Mouse (Mus musculus) midbrain, postnatal 0 days (tissue): Measurements from ENCODE around the gene Acsl4. TPM values are rescaled to one million over a fixed set of nuclear protein-coding genes. Genes with fewer than 3 reads are reported as not detected.

ENCODE experiments used
- ATAC-seq: fragments of 200-750 bp; cut with Nextera tagmentation; 2 replicates; pipeline ENCODE4 v1.8.0; 2017; ENCODE audit warnings: moderate number of reproducible peaks, mild to moderate bottlenecking, moderate TSS enrichment, moderate library complexity; ENCODE audit not compliant: low FRiP score
- DNase-seq: peaks from one replicate; pipeline ENCODE4 v3.0.0-alpha.2; 2015; ENCODE audit warnings: low spot score
- H3K27ac ChIP-seq: fragments of 300-500 bp; sonication (generic); 2 replicates; pipeline ENCODE4 v1.5.1; 2014; ENCODE audit warnings: low read depth, mild to moderate bottlenecking, low read length, mixed read lengths
- H3K27me3 ChIP-seq: fragments of 300-500 bp; sonication (generic); 2 replicates; pipeline ENCODE4 v1.6.1; 2014; ENCODE audit warnings: low read length, control low read depth, mixed read lengths; ENCODE audit not compliant: insufficient read depth
- H3K36me3 ChIP-seq: fragments of 300-500 bp; sonication (generic); 2 replicates; pipeline ENCODE4 v1.6.1; 2014; ENCODE audit warnings: low read length, control low read depth, mixed read lengths; ENCODE audit not compliant: insufficient read depth
- H3K4me1 ChIP-seq: fragments of 300-500 bp; sonication (generic); 2 replicates; pipeline ENCODE4 v1.6.1; 2014; ENCODE audit warnings: mild to moderate bottlenecking, control low read depth, antibody characterized with exemption, low read length, mixed read lengths; ENCODE audit not compliant: insufficient read depth
- H3K4me2 ChIP-seq: fragments of 300-500 bp; sonication (generic); 2 replicates; pipeline ENCODE4 v1.6.1; 2014; ENCODE audit warnings: low read depth, mild to moderate bottlenecking, low read length, mixed read lengths; ENCODE audit not compliant: poor library complexity, severe bottlenecking
- H3K4me3 ChIP-seq: fragments of 300-500 bp; sonication (generic); 2 replicates; pipeline ENCODE4 v1.5.1; 2014; ENCODE audit warnings: low read depth, mild to moderate bottlenecking, low read length, moderate library complexity
- H3K9ac ChIP-seq: fragments of 300-500 bp; sonication (generic); replicated peaks from 2 replicates; pipeline ENCODE4 v1.6.1; 2014; ENCODE audit warnings: mild to moderate bottlenecking, low read length, moderate library complexity, mixed read lengths; ENCODE audit not compliant: poor library complexity, severe bottlenecking
- H3K9me3 ChIP-seq: fragments of 300-500 bp; sonication (generic); 2 replicates; pipeline ENCODE4 v1.6.1; 2016; ENCODE audit warnings: low read length, control low read depth
- CTCF ChIP-seq: IDR thresholded peaks from 2 replicates; pipeline ENCODE4 v1.5.1; 2016; ENCODE audit warnings: antibody characterized with exemption, mild to moderate bottlenecking
- WGBS: fragments of 180-500 bp; shearing (Covaris S2); extraction: QIAGEN DNeasy Blood & Tissue Kit; methylation state at CpG from one replicate; pipeline ENCODE4 v1.1.7; 2014; 5-methylcytosine and 5-hydroxymethylcytosine counted together
- polyA plus RNA-seq: library from polyadenylated mRNA; unstranded; fragments of >200 nt; fragmentation: Nextera tagmentation; extraction: Ambion mirVana; gene quantifications from 2 replicates; pipeline ENCODE4 v1.2.1, GENCODE M21; 2015
- total RNA-seq: library from RNA; depleted of rRNA; stranded (reverse); fragments of >200 nt; gene quantifications from 2 replicates; pipeline ENCODE4 v1.2.3, GENCODE M21; 2014; rRNA removed

The Acsl4 gene
- total and polyA plus RNA-seq, 2 experiments from 2014 or later: 30.6 to 46.6 TPM

GRCm38 (mm10) chrX:142303456-142303855 lies 86.9 kb downstream of the Acsl4 start:
- Histone ChIP-seq H3K27me3 (peaks cover 8% of the 10 kb centered on the region; the same call in 1 of the 2 replicates), H3K36me3 (no peaks in the 10 kb centered on the region), H3K9ac (no peak overlapping the region), H3K27ac (no peak overlapping the region), H3K4me3 (no peak overlapping the region), H3K4me2 (no peak overlapping the region), H3K9me3 (no peaks in the 10 kb centered on the region), H3K4me1 (no peaks in the 10 kb centered on the region)
- no peak for TF ChIP-seq CTCF
- DNase-seq (no peak), ATAC-seq (no peak)
- 38% methylated on average over 2 of the region's 2 CpGs for WGBS

- Histone ChIP-seq H3K36me3 (no peaks in the 10 kb centered on the region), H3K27me3 (no peaks in the 10 kb centered on the region; the same call in 1 of the 2 replicates), H3K9ac (no peak overlapping the region), H3K4me3 (no peak overlapping the region), H3K9me3 (no peaks in the 10 kb centered on the region), H3K4me2 (no peak overlapping the region), H3K4me1 (no peaks in the 10 kb centered on the region), H3K27ac (no peak overlapping the region)
- no peak for TF ChIP-seq CTCF
- DNase-seq (no peak), ATAC-seq (no peak)
- WGBS: 49% methylated on average over 5 of the region's 5 CpGs
Measured at GRCm38 (mm10) chrX:142285905-142286304, 104.4 kb downstream of the Acsl4 start.

GRCm38 (mm10) chrX:142276573-142276972 lies 113.8 kb downstream of the Acsl4 start:
- no peak for ATAC-seq
- no peak for DNase-seq
- Histone ChIP-seq H3K4me2 (no peak overlapping the region), H3K4me1 (no peaks in the 10 kb centered on the region), H3K9me3 (no peaks in the 10 kb centered on the region), H3K36me3 (no peaks in the 10 kb centered on the region), H3K4me3 (no peak overlapping the region), H3K27ac (no peak overlapping the region), H3K27me3 (no peaks in the 10 kb centered on the region; the same call in 1 of the 2 replicates), H3K9ac (no peak overlapping the region)
- TF ChIP-seq CTCF: no peak
- 56% methylated on average over 3 of the region's 3 CpGs for WGBS

GRCm38 (mm10) chrX:142276031-142276430 lies 114.3 kb downstream of the Acsl4 start:
- H3K27me3 ChIP-seq: no peaks in the 10 kb centered on the region; the same call in 1 of the 2 replicates
- H3K4me1 ChIP-seq: no peaks in the 10 kb centered on the region
- no peak overlapping the region for H3K9ac ChIP-seq
- 66% methylated on average over 3 of the region's 3 CpGs for WGBS
- H3K9me3 ChIP-seq: no peaks in the 10 kb centered on the region
- no peaks in the 10 kb centered on the region for H3K36me3 ChIP-seq
- no peak overlapping the region for H3K4me3 ChIP-seq
- no peak for TF ChIP-seq CTCF
- ATAC-seq (no peak), DNase-seq (no peak)
- no peak overlapping the region for H3K4me2 ChIP-seq
- no peak overlapping the region for H3K27ac ChIP-seq

Other genes starting within 250 kb of the Acsl4 start
- gene Gucy2f, start 193.6 kb downstream of the Acsl4 start, total RNA-seq: 0.33 and 0.44 TPM in 2 replicates
- gene Gucy2f, start 193.6 kb downstream of the Acsl4 start, polyA plus RNA-seq: 0.10 and 0.14 TPM in 2 replicates
- 18.8 and 22.4 TPM in 2 replicates for gene Nxt2, start 163.8 kb downstream of the Acsl4 start, total RNA-seq
- 23.5 and 24.4 TPM in 2 replicates for gene Nxt2, start 163.8 kb downstream of the Acsl4 start, polyA plus RNA-seq
- gene Kcne1l, start 84.2 kb downstream of the Acsl4 start, total RNA-seq: 43.4 and 55.7 TPM in 2 replicates
- 39.5 and 40.6 TPM in 2 replicates for gene Kcne1l, start 84.2 kb downstream of the Acsl4 start, polyA plus RNA-seq